Mouse (Mus musculus): ENCODE results near the gene Aak1. TPM values are rescaled to one million over a fixed set of nuclear protein-coding genes. Genes with fewer than 3 reads are reported as not detected.
"Not testable (repeated sequence)": the region's sequence is repeated elsewhere in the genome, so short reads cannot be mapped to it uniquely, and the experiment has no call there.

Aak1 gene
- total RNA-seq, 2 experiments from 2014 or later, result 4.4 to 10.4 TPM

GRCm38 (mm10) chr6:86832802-86833502, 16.4 kb upstream of the Aak1 start:
- ATAC-seq (replicated peaks; ENCODE audit: low FRiP score, poor library complexity, severe bottlenecking), result peak; percentile 91

- ATAC-seq (replicated peaks; ENCODE audit: low FRiP score, poor library complexity, severe bottlenecking), result no peak
Measured at GRCm38 (mm10) chr6:86839089-86839488, 10.2 kb upstream of the Aak1 start.

GRCm38 (mm10) chr6:86841949-86842348, 7.4 kb upstream of the Aak1 start:
- no peak for ATAC-seq (replicated peaks; ENCODE audit: low FRiP score, poor library complexity, severe bottlenecking)

GRCm38 (mm10) chr6:86843636-86844035, 5.7 kb upstream of the Aak1 start:
- no peak for ATAC-seq (replicated peaks; ENCODE audit: low FRiP score, poor library complexity, severe bottlenecking)

- ATAC-seq (replicated peaks; ENCODE audit: low FRiP score, poor library complexity, severe bottlenecking), result no peak
Measured at GRCm38 (mm10) chr6:86846467-86846866, 2.9 kb upstream of the Aak1 start.

GRCm38 (mm10) chr6:86847816-86848215, 1.5 kb upstream of the Aak1 start:
- ATAC-seq (replicated peaks; ENCODE audit: low FRiP score, poor library complexity, severe bottlenecking), result no peak

DNA sequence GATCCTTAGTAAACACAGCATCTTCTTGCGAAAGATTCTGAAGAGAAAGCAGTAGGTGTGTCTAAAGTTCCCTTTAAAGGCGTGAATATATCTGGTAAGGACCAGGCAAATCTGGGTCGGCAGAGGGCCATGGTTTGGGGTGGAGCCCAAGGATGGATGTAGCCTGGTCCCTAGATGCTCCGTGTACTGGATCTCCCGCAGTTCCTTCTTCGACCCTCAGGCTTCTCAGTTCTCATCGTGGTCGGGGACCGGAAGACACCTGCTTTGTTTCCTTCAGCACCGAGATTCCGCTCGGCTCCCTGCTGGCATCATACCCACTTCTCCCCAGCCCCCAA, 770 bp upstream of the Aak1 start:
- peak; percentile 45; the same call in 1 of the 2 replicates for ATAC-seq (replicated peaks; ENCODE audit: low FRiP score, poor library complexity, severe bottlenecking)

- ATAC-seq (replicated peaks; ENCODE audit: low FRiP score, poor library complexity, severe bottlenecking), result 0 out of 2 replicates have a peak, but pooled peaks have one; percentile 24
Measured at GRCm38 (mm10) chr6:86849692-86850445, 552 bp downstream of the Aak1 start.

GRCm38 (mm10) chr6:86850588-86850987, 1.3 kb downstream of the Aak1 start:
- no peak for ATAC-seq (replicated peaks; ENCODE audit: low FRiP score, poor library complexity, severe bottlenecking)

DNA sequence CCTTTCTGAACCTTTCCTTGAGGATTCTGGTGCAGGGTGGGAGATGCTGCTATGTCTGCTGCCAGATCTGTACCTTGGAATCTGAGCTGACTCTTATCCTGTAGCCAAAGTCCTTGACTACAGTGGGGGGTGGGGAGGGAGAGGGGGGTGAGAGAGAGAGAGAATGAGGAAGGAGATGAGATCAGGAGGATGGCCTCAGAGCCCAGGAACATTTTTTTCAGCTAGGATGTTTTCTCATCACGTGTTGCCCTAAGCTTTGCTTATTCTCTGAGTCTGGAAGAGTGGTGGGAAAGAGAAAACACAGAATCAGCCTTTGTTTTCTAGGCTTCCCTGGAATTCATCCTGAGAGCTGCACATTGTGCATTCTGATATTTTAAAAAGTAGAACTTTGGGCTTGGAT, 2.2 kb downstream of the Aak1 start:
- ATAC-seq (replicated peaks; ENCODE audit: low FRiP score, poor library complexity, severe bottlenecking), result no peak

- ATAC-seq (replicated peaks; ENCODE audit: low FRiP score, poor library complexity, severe bottlenecking), result no peak
Measured at GRCm38 (mm10) chr6:86853928-86854327, 4.6 kb downstream of the Aak1 start.

- no peak for ATAC-seq (replicated peaks; ENCODE audit: low FRiP score, poor library complexity, severe bottlenecking)
Measured at GRCm38 (mm10) chr6:86854941-86855340, 5.6 kb downstream of the Aak1 start.

DNA sequence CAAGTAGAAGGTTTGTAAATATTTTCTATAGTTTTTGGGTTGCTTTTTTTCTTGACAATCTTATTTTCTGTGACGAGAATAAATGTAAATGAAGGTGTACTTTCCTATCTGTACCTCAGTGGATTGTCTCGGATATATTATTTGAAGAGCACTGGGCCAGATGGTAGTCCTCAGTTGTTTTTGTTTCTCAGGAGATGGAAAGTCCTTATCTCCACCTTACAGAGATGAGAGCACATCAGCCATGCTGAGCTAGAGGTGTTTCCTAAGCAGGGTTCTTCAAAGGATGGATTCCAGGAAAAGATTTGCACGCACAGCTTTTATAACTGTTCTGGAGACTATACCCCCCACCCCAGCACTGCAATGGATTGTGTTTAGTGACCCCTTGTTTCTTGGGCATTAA, 9.3 kb downstream of the Aak1 start:
- no peak for ATAC-seq (replicated peaks; ENCODE audit: low FRiP score, poor library complexity, severe bottlenecking)

DNA sequence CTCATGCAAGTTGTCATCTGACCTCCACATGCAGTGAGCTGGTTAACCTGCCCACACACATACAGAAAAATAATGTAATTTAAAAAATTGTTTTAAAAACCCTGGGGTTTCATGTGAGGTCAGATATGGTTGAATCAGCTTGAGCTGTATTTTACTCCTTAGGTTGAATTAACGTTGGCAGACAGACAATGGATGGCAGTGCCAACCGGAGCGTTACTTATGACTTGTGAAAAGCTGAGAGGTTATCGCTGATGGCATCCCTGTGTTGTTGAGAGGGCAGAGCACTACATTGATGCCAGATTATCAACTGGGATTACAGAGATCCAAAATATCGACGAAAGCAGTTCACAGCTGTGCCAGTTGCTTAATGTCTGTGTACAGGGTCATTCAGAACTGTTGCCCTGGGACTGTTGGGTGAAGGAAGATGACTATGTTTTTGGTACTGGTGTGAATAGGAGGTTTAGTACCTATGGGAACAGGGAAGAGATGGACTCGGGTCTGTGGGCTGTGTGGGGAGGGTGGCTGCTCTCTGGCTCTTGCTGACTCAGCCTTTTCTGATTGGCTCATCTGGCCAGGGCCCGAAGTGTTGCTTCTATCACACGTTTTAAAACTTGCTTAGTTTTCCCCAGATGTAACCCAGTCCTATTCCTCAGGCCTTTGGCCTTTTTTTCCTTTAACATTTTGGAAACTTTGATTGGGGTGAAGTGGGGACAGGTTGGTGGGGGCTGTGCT, 11.6 kb downstream of the Aak1 start:
- ATAC-seq (replicated peaks; ENCODE audit: low FRiP score, poor library complexity, severe bottlenecking), result no peak

- ATAC-seq (replicated peaks; ENCODE audit: low FRiP score, poor library complexity, severe bottlenecking), result no peak
Measured at GRCm38 (mm10) chr6:86864358-86864757, 15.0 kb downstream of the Aak1 start.

GRCm38 (mm10) chr6:86870335-86870734, 21.0 kb downstream of the Aak1 start:
- no peak for ATAC-seq (replicated peaks; ENCODE audit: low FRiP score, poor library complexity, severe bottlenecking)

DNA sequence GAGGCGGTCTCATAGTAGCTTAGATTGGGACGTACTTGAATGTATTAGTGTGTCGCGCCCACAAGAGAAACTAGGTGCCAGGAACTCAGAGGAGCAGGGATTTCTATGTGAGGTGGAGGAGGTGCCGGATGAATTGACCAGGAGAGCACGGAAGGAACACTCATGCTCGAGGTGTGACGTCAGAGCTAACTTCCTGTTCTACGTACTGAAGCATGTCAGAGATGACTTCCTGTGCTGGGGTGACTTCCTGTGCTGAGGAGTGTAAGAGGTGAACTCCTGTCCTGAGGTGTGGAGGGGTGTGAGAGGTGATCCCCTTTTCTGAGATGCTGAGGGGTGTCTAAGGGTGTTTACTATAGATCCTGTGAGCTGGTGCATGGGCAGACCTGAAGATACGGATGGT, 22.5 kb downstream of the Aak1 start:
- ATAC-seq (replicated peaks; ENCODE audit: low FRiP score, poor library complexity, severe bottlenecking), result no peak

DNA sequence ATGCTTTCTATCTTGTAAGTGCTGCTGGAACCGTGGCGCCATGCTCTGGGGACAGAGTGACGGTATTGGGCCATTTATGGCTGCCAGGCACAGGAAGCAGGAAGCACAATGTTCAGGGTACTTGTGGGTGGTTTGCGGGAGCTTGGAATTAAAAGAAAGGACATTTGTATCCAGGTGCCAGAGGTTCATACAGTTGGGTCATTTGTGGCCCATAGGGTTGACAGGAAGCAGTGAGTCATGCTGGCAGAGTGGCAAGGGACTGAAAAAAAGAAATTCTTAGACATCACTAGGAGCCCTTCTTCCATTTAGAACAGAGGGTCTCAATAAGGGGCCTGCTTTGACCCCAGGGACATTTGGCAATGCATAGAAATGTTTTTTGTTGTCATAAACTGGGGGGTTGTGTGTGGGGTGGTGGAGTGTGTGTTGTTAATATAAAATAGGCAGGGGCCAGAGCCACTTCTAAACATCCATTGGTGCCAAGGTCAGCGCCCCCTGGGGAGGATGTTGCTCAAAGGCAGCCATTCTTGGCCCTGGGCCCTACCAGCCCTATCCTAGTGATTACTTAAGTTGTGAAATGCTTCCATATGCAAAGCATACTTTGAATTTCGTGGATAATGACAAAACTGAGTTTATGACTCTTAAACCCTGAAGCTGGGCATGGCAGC, 25.5 kb downstream of the Aak1 start:
- no peak for ATAC-seq (replicated peaks; ENCODE audit: low FRiP score, poor library complexity, severe bottlenecking)

GRCm38 (mm10) chr6:86876451-86876850, 27.1 kb downstream of the Aak1 start:
- ATAC-seq (replicated peaks; ENCODE audit: low FRiP score, poor library complexity, severe bottlenecking), result no peak

GRCm38 (mm10) chr6:86878656-86879055, 29.3 kb downstream of the Aak1 start:
- not testable (repeated sequence) for ATAC-seq (replicated peaks; ENCODE audit: low FRiP score, poor library complexity, severe bottlenecking)
